Mouse (Mus musculus): Measurements from ENCODE around the gene Wfdc10.

DNA sequence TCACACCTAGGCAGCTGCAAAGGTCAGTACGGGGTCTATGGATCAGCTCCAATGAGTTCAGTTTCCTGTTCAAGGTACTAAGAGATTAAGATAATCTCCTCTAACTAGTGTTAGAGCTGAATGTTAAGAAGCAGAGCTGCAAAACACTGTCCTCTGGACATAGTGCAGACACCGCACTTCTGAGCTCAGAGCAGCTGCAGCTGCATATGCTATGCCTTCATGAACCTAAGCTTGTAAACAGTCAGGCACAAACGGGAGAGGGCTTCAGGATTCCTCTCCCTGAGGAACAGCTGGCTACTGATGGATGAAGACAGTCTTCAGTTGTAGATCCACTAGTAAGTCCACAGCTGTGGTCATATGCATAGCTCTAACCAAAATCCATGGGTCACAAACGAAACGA, 45.1 kb downstream of the Wfdc10 start:
- no peak for TF ChIP-seq CTCF (IDR thresholded peaks at IDR 0.05)
- no peak for TF ChIP-seq POLR2A (IDR thresholded peaks at IDR 0.05; ENCODE audit: insufficient read depth, low read depth, low read length)
- no peak for TF ChIP-seq EP300 (IDR thresholded peaks at IDR 0.05; ENCODE audit: insufficient read depth, low read depth, low read length)

Data from heart, adult 2 months (tissue).